In genomic region chr5:121833159-121833558, GRCm38 (mm10) we compare ENCODE assay signal across 8 mouse cellular contexts. TPM values are rescaled to one million over a fixed set of nuclear protein-coding genes. Genes with fewer than 3 reads are reported as not detected.
DNase-seq lines count a peak whose midpoint lies in the region; ATAC-seq and TF ChIP-seq lines count a peak whose summit lies in the region.

No protein-coding gene starts in this region.

- peak overlapping the region; percentile 35; the same call in 1 of the 2 replicates for H3K4me3 ChIP-seq in heart, adult 2 months
- peak overlapping the region; percentile 87; the same call in 1 of the 2 replicates for H3K4me3 ChIP-seq in lung, embryonic 15.5 days
- H3K4me3 ChIP-seq in heart, embryonic 16.5 days (ENCODE audit: low read length) = 0 out of 2 replicates have a peak overlapping the region, but pooled peaks have one; percentile 72
- H3K4me3 ChIP-seq in macrophage (ENCODE audit: inconsistent target) = peak overlapping the region; percentile 97

- H3K9ac ChIP-seq in heart, adult 2 months (ENCODE audit: low read depth, low read length) = peak overlapping the region; percentile 46
- no peak overlapping the region for H3K9ac ChIP-seq in lung, embryonic 15.5 days
- no peak overlapping the region for H3K9ac ChIP-seq in heart, embryonic 16.5 days (ENCODE audit: low read length)

- no peak for ATAC-seq in lung, embryonic 15.5 days (ENCODE audit: borderline replicate concordance, extremely low read depth, low FRiP score, low TSS enrichment)
- ATAC-seq in heart, embryonic 16.5 days (replicated peaks; ENCODE audit: extremely low read depth, insufficient read depth, low FRiP score) = no peak

- peaks cover 5% of the 10 kb centered on the region for H3K36me3 ChIP-seq in heart, adult 2 months (ENCODE audit: control insufficient read depth, insufficient read depth, low read length)
- peaks cover 5% of the 10 kb centered on the region; the same call in 1 of the 2 replicates for H3K36me3 ChIP-seq in lung, embryonic 15.5 days
- peaks cover 4% of the 10 kb centered on the region; the same call in 1 of the 2 replicates for H3K36me3 ChIP-seq in heart, embryonic 16.5 days (ENCODE audit: control insufficient read depth, insufficient read depth)
- H3K36me3 ChIP-seq in macrophage (ENCODE audit: inconsistent target) = peaks cover under 1% of the 10 kb centered on the region; the same call in 1 of the 2 replicates

- no peaks in the 10 kb centered on the region for H3K27me3 ChIP-seq in heart, adult 2 months (ENCODE audit: control insufficient read depth, insufficient read depth, low read length)
- H3K27me3 ChIP-seq in lung, embryonic 15.5 days = peaks cover 11% of the 10 kb centered on the region; the same call in 1 of the 2 replicates
- H3K27me3 ChIP-seq in heart, embryonic 16.5 days (ENCODE audit: control insufficient read depth, insufficient read depth, low read length) = no peaks in the 10 kb centered on the region

- peak overlapping the region; percentile 83 for H3K4me2 ChIP-seq in lung, embryonic 15.5 days
- peak overlapping the region; percentile 97 for H3K4me2 ChIP-seq in heart, embryonic 16.5 days (ENCODE audit: low read depth, low read length)

- peak overlapping the region; percentile 98 for H3K27ac ChIP-seq in heart, adult 2 months
- H3K27ac ChIP-seq in lung, embryonic 15.5 days = peak overlapping the region; percentile 64
- peak overlapping the region; percentile 64 for H3K27ac ChIP-seq in heart, embryonic 16.5 days (ENCODE audit: low read length)
- peak overlapping the region; percentile 99 for H3K27ac ChIP-seq in macrophage

- intact Hi-C loops in heart, adult 2 months (cut with DNase I) = no loop called here
- intact Hi-C loops in heart, postnatal 25 days (cut with DNase I) = no loop called here

- WGBS in heart, adult 2 months = 66% methylated on average over 2 of the region's 2 CpGs
- 77% methylated on average over 2 of the region's 2 CpGs for WGBS in lung, embryonic 15.5 days
- 93% methylated on average over 2 of the region's 2 CpGs for WGBS in heart, embryonic 16.5 days
- 33% methylated on average over 2 of the region's 2 CpGs for WGBS in macrophage (ENCODE audit: missing documents)

- DNase-seq in heart, adult 2 months = no peak
- DNase-seq in heart, postnatal 25 days (ENCODE audit: low spot score) = no peak
- no peak for DNase-seq in lung, postnatal 4 days
- DNase-seq in layer of hippocampus, adult 9-10 months (ENCODE audit: low spot score) = no peak
- no peak for DNase-seq in cerebellum, adult 11 months

- no peak for TF ChIP-seq CTCF in heart, adult 2 months (IDR thresholded peaks at IDR 0.05)

- no peaks in the 10 kb centered on the region for H3K9me3 ChIP-seq in lung, embryonic 15.5 days
- H3K9me3 ChIP-seq in heart, embryonic 16.5 days (replicated peaks; ENCODE audit: control insufficient read depth, low read length) = no peaks in the 10 kb centered on the region

- no peak for TF ChIP-seq POLR2A in heart, adult 2 months (IDR thresholded peaks at IDR 0.05; ENCODE audit: insufficient read depth, low read depth, low read length)

- H3K4me1 ChIP-seq in heart, adult 2 months (ENCODE audit: control insufficient read depth, insufficient read depth, low read length) = peaks cover 31% of the 10 kb centered on the region
- H3K4me1 ChIP-seq in lung, embryonic 15.5 days = peaks cover 58% of the 10 kb centered on the region
- H3K4me1 ChIP-seq in heart, embryonic 16.5 days (ENCODE audit: control insufficient read depth, insufficient read depth, low read length) = peaks cover 50% of the 10 kb centered on the region

- TF ChIP-seq EP300 in heart, adult 2 months (IDR thresholded peaks at IDR 0.05; ENCODE audit: insufficient read depth, low read depth, low read length) = no peak

- peaks cover 28% of the 10 kb centered on the region for H3K79me2 ChIP-seq in heart, adult 2 months (replicated peaks; ENCODE audit: control insufficient read depth, insufficient read depth, low read length)
- H3K79me2 ChIP-seq in macrophage (ENCODE audit: inconsistent target) = peaks cover 75% of the 10 kb centered on the region

RNA-seq across cellular contexts. Expression of gene Sh2b3, which starts 4.3 kb away (rescaled TPM):
- 10 to 100 TPM; 21.6 to 22.5 TPM for total RNA-seq in heart, adult 2 months (2021)
- 19.3 and 20.1 TPM in 2 replicates for polyA plus RNA-seq in heart, adult 2 months (2012; rRNA removed)
- 10 to 100 TPM; 20.3 to 27.3 TPM for total RNA-seq in heart, postnatal 25 days (2021)
- polyA plus RNA-seq in lung, embryonic 15.5 days (2015; fragmentation: Nextera tagmentation; extraction: Ambion mirVana) = 20.5 and 21.2 TPM in 2 replicates
- polyA plus RNA-seq in heart, embryonic 16.5 days (2015; fragmentation: Nextera tagmentation; extraction: Ambion mirVana) = 12.0 and 13.3 TPM in 2 replicates
- 100 to 1,000 TPM in 1 of 26 experiments, 10 to 100 TPM in 25; 32.2 to 111 (median 70.7) TPM for total RNA-seq in macrophage (2018; cell fraction: chromatin; rRNA removed)
- total RNA-seq in macrophage (2018; cell fraction: cytosol; rRNA removed) = 10 to 100 TPM; 29.7 to 65.3 (median 45.4) TPM
- total RNA-seq in macrophage (2018; cell fraction: nucleus; rRNA removed) = 100 to 1,000 TPM in 4 of 26 experiments, 10 to 100 TPM in 22; 39.5 to 128 (median 64.9) TPM
- 36.0 to 49.5 TPM (median 47.2 TPM) in 3 replicates for polyA plus RNA-seq in macrophage (2018)

RNA-seq across cellular contexts. Expression of gene Pheta1, which starts 15.6 kb away (rescaled TPM):
- total RNA-seq in heart, adult 2 months (2021) = 1 to 10 TPM; 9.3 TPM
- 12.5 and 12.7 TPM in 2 replicates for polyA plus RNA-seq in heart, adult 2 months (2012; rRNA removed)
- 10 to 100 TPM; 12.2 to 13.2 TPM for total RNA-seq in heart, postnatal 25 days (2021)
- polyA plus RNA-seq in lung, embryonic 15.5 days (2015; fragmentation: Nextera tagmentation; extraction: Ambion mirVana) = 27.2 and 27.5 TPM in 2 replicates
- 15.3 and 19.4 TPM in 2 replicates for polyA plus RNA-seq in heart, embryonic 16.5 days (2015; fragmentation: Nextera tagmentation; extraction: Ambion mirVana)
- 10 to 100 TPM in 6 of 26 experiments, 1 to 10 TPM in 20; 2.0 to 20.7 (median 7.2) TPM for total RNA-seq in macrophage (2018; cell fraction: chromatin; rRNA removed)
- 1 to 10 TPM; 1.7 to 6.5 (median 3.9) TPM for total RNA-seq in macrophage (2018; cell fraction: cytosol; rRNA removed)
- 10 to 100 TPM in 4 of 26 experiments, 1 to 10 TPM in 22; 2.3 to 11.9 (median 6.9) TPM for total RNA-seq in macrophage (2018; cell fraction: nucleus; rRNA removed)
- polyA plus RNA-seq in macrophage (2018) = 0.86 to 5.2 TPM (median 3.8 TPM) in 3 replicates

Comparison
In these comparisons a context has a peak if more than half of its experiments do, and no peak if none do; other contexts are left out.
1. H3K4me3 ChIP-seq: peak in every context shown above with its lines; median percentile 97 in macrophage; 87 in lung, embryonic 15.5 days; 72 in heart, embryonic 16.5 days; 35 in heart, adult 2 months.